Mouse (Mus musculus) intestine, embryonic 14.5 days (tissue): ENCODE measurements around the gene Palld. TPM values are rescaled to one million over a fixed set of nuclear protein-coding genes. Genes with fewer than 3 reads are reported as not detected.

Experiments used
- ATAC-seq: fragments of 200-750 bp; cut with Nextera tagmentation; replicated peaks from 2 replicates; pipeline ENCODE4 v1.8.0; 2017; ENCODE audit warnings: low read depth, moderate number of reproducible peaks, moderate TSS enrichment, moderate library complexity; ENCODE audit not compliant: low FRiP score, low TSS enrichment
- DNase-seq: peaks from one replicate; pipeline ENCODE4 v3.0.0-alpha.2; 2018; ENCODE audit warnings: low spot score
- H3K27ac ChIP-seq: fragments of 300-500 bp; sonication (generic); 2 replicates; pipeline ENCODE4 v1.5.1; 2014; ENCODE audit warnings: low read depth, mild to moderate bottlenecking, control low read depth
- H3K27me3 ChIP-seq: fragments of 300-500 bp; sonication (generic); replicated peaks from 2 replicates; pipeline ENCODE4 v1.6.1; 2014; ENCODE audit warnings: low read length, control low read depth; ENCODE audit not compliant: control insufficient read depth, insufficient read depth
- H3K36me3 ChIP-seq: fragments of 300-500 bp; sonication (generic); 2 replicates; pipeline ENCODE4 v1.6.1; 2014; ENCODE audit warnings: low read length, control low read depth; ENCODE audit not compliant: control insufficient read depth, insufficient read depth
- H3K4me1 ChIP-seq: fragments of 300-500 bp; sonication (generic); replicated peaks from 2 replicates; pipeline ENCODE4 v1.6.1; 2014; ENCODE audit warnings: low read length, control low read depth, mixed read lengths; ENCODE audit not compliant: control insufficient read depth, insufficient read depth
- H3K4me2 ChIP-seq: fragments of 300-500 bp; sonication (generic); 2 replicates; pipeline ENCODE4 v1.6.1; 2014; ENCODE audit warnings: low read length
- H3K4me3 ChIP-seq: fragments of 300-500 bp; sonication (generic); 2 replicates; pipeline ENCODE4 v1.5.1; 2014; ENCODE audit warnings: low read depth, low read length, control low read depth, mixed read lengths
- H3K9ac ChIP-seq: fragments of 300-500 bp; sonication (generic); 2 replicates; pipeline ENCODE4 v1.6.1; 2014; ENCODE audit warnings: mild to moderate bottlenecking, low read length
- H3K9me3 ChIP-seq: fragments of 300-500 bp; sonication (generic); 2 replicates; pipeline ENCODE4 v1.6.1; 2016; ENCODE audit warnings: low read length, control low read depth; ENCODE audit not compliant: control insufficient read depth
- WGBS: fragments of 180-500 bp; shearing (Covaris S2); extraction: QIAGEN DNeasy Blood & Tissue Kit; methylation state at CpG from one replicate; pipeline ENCODE4 v1.1.7; 2014; 5-methylcytosine and 5-hydroxymethylcytosine counted together
- polyA plus RNA-seq: library from polyadenylated mRNA; unstranded; fragments of >200 nt; fragmentation: Nextera tagmentation; extraction: Ambion mirVana; gene quantifications from 2 replicates; pipeline ENCODE4 v1.2.1, GENCODE M21; 2014

Palld gene
- polyA plus RNA-seq, 1 experiment from 2014 or later = 66.4 TPM

DNA sequence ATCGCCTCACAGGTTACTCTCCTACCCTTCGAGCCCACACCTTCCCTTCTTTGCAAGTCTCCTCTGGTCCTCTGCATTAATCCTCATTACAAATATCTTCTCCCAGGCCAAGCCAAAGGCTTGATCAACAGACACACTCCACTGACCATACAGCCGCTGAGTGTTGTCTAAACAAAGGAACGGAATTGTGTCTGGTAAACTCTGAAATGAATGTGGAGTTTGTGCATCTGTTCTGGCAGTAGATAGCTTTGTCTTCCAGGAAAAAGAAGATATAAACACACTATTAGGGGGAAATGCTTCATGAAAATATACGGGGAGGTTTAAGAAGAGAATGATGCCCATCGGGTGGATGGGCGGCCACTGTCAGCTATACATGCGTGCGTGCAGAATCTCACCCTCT is 180.3 kb downstream of the Palld start:
- no peaks in the 10 kb centered on the region for H3K9me3 ChIP-seq
- no peak overlapping the region for H3K9ac ChIP-seq
- no peak overlapping the region for H3K4me3 ChIP-seq
- DNase-seq (no peak), ATAC-seq (no peak)
- WGBS = 63% methylated on average over 9 of the region's 9 CpGs
- H3K27me3 ChIP-seq = no peaks in the 10 kb centered on the region
- no peak overlapping the region for H3K27ac ChIP-seq
- H3K4me1 ChIP-seq = peaks cover 7% of the 10 kb centered on the region; the same call in 1 of the 2 replicates
- no peaks in the 10 kb centered on the region for H3K36me3 ChIP-seq
- H3K4me2 ChIP-seq = no peak overlapping the region

DNA sequence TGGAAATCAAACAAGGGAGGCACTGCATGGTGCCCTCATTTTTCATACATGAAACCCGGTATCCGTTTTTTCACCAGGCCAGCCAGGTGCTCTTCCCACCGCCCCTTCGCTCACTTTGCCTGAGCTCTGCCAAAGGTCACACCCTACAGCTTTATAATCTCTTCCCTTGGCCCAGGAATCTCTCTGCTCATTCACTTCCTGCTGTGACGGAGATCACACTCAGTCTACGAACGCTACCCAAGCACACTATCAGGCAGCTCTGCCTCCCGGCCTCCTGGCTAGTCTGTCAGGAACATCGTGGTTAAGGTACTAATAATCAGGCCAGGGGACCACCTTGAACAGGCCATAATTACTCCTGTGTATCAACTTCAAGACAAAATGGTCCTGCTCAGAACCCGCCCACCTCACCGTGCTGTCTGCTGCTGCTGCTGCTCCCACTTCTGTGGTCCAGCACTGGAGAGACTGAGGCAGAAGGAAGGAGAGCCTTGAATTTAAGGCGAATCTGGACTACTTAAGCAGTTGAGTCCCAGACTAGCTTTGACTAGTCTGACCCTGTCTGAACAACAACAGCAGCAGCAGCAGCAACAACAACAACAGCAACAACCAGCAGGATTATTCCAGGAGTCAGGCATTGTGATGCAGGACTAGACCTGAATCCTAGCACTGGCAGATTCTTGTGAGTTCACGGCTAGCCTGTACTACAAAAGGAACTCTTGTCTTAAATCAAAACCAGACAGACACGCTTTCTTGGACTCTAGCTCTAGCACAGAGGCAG is 187.0 kb downstream of the Palld start:
- 51% methylated on average over 14 of the region's 14 CpGs for WGBS
- H3K27ac ChIP-seq = peak overlapping the region; percentile 57
- H3K27me3 ChIP-seq = no peaks in the 10 kb centered on the region
- H3K36me3 ChIP-seq = no peaks in the 10 kb centered on the region
- H3K4me3 ChIP-seq = no peak overlapping the region
- H3K4me1 ChIP-seq = peaks cover 9% of the 10 kb centered on the region
- peak; percentile 38; the same call in 1 of the 2 replicates for ATAC-seq
- no peaks in the 10 kb centered on the region for H3K9me3 ChIP-seq
- H3K4me2 ChIP-seq = peak overlapping the region; percentile 2; the same call in 1 of the 2 replicates
- no peak overlapping the region for H3K9ac ChIP-seq
- no peak for DNase-seq

- Histone ChIP-seq H3K9ac (no peak overlapping the region), H3K27ac (peak overlapping the region; percentile 60), H3K4me3 (no peak overlapping the region), H3K4me1 (peaks cover 9% of the 10 kb centered on the region), H3K4me2 (peak overlapping the region; percentile 14; the same call in 1 of the 2 replicates), H3K36me3 (no peaks in the 10 kb centered on the region), H3K27me3 (no peaks in the 10 kb centered on the region), H3K9me3 (no peaks in the 10 kb centered on the region)
- DNase-seq = peak; percentile 69
- WGBS = 18% methylated on average over 6 of the region's 6 CpGs
- ATAC-seq = peak; percentile 88
Observed at GRCm38 (mm10) chr8:61714293-61714831, 188.1 kb downstream of the Palld start.

DNA sequence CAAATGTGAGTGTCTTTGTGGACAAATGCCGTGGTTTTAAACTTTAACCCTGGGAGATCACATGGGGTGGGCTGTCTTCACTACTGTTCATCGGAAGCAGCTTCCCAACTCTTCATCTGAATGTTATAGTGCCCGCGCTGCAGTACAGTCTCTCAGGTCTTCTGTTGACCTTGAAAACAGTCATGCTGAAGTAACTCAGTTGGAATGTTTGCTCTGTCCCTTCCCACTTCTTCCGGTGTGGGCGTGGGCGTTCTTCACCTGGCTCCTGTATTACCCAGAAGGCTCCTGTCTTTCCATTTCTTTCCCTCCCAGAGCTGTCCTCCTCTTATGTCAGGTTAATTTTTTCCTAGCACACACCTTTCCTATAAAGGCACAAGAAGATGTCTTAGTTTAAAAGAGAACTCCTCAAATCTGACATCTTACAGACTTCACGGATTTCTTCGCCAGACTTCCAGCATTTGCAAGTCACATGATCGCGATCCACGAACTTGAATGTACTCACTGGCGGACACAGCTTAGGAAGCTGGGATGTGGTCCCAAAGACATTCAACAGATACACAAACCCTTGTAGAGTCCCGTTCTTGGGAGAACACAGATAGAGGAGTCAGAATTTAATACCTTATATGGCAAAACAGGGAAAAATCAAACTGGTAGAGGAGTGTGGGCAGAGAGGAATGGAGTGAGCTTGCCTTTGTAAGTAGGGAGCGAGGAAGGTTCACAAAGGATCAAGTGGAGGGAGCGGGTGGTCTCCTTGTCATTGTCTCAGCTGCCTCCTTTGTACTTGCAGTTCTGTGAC is 189.1 kb downstream of the Palld start:
- peak overlapping the region; percentile 60 for H3K27ac ChIP-seq
- H3K27me3 ChIP-seq = no peaks in the 10 kb centered on the region
- DNase-seq = no peak
- H3K4me1 ChIP-seq = peaks cover 9% of the 10 kb centered on the region
- WGBS = 64% methylated on average over 16 of the region's 16 CpGs
- H3K4me3 ChIP-seq = no peak overlapping the region
- no peak overlapping the region for H3K4me2 ChIP-seq
- H3K9ac ChIP-seq = no peak overlapping the region
- no peaks in the 10 kb centered on the region for H3K9me3 ChIP-seq
- 0 out of 2 replicates have a peak, but pooled peaks have one; percentile 18 for ATAC-seq
- no peaks in the 10 kb centered on the region for H3K36me3 ChIP-seq

GRCm38 (mm10) chr8:61712426-61712825 is 190.1 kb downstream of the Palld start:
- no peaks in the 10 kb centered on the region for H3K27me3 ChIP-seq
- no peak for ATAC-seq
- H3K9me3 ChIP-seq = no peaks in the 10 kb centered on the region
- 88% methylated on average over 2 of the region's 2 CpGs for WGBS
- no peak overlapping the region for H3K9ac ChIP-seq
- no peaks in the 10 kb centered on the region for H3K36me3 ChIP-seq
- H3K4me3 ChIP-seq = no peak overlapping the region
- no peak overlapping the region for H3K27ac ChIP-seq
- H3K4me1 ChIP-seq = peaks cover 9% of the 10 kb centered on the region
- DNase-seq = no peak
- no peak overlapping the region for H3K4me2 ChIP-seq

DNA sequence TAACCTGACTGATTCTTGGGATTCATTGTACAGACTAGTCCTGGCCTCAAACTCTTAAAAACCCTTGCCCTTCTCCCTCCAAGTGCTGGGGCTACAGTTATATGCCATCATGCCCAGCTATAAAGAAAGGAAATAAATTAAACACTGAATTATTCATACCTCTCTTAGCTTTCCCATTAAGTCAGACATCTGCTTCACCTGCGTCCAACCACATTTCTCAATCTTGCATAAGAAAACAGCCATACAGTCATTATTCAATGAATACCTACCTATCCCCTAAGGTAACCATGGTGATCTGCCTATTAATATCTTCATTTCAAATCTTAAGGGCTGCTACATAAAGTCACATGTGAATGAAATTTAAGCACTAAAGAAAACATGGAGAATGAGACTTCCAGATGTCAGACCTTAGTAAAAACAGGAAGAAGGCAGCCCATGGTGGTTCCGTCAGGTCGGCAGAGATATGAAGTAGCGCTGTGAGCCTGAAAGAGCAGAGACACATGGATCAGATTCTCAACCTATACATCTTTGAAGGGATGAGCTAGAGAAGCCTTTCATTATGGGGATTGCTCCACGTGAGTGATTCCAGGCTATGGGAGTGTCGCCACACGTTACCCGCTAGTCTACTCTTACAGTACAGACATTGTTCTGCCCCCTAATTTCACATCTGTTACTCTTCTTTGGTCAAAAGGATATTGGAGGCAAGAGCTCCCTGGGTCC is 193.7 kb downstream of the Palld start:
- no peak overlapping the region for H3K9ac ChIP-seq
- 84% methylated on average over 8 of the region's 8 CpGs for WGBS
- 0 out of 2 replicates have a peak, but pooled peaks cover 2% of the 10 kb centered on the region for H3K4me1 ChIP-seq
- H3K27ac ChIP-seq = no peak overlapping the region
- no peak overlapping the region for H3K4me2 ChIP-seq
- no peak for DNase-seq
- H3K36me3 ChIP-seq = no peaks in the 10 kb centered on the region
- H3K4me3 ChIP-seq = no peak overlapping the region
- H3K9me3 ChIP-seq = no peaks in the 10 kb centered on the region
- no peaks in the 10 kb centered on the region for H3K27me3 ChIP-seq
- ATAC-seq = no peak

GRCm38 (mm10) chr8:61705491-61705890 is 197.0 kb downstream of the Palld start:
- Histone ChIP-seq H3K36me3 (no peaks in the 10 kb centered on the region; the same call in 1 of the 2 replicates), H3K9ac (no peak overlapping the region), H3K4me3 (no peak overlapping the region), H3K4me1 (peaks cover 3% of the 10 kb centered on the region; the same call in 1 of the 2 replicates), H3K27me3 (no peaks in the 10 kb centered on the region), H3K27ac (no peak overlapping the region), H3K9me3 (no peaks in the 10 kb centered on the region), H3K4me2 (no peak overlapping the region)
- DNase-seq (no peak), ATAC-seq (no peak)
- WGBS = 85% methylated on average over 3 of the region's 3 CpGs

DNA sequence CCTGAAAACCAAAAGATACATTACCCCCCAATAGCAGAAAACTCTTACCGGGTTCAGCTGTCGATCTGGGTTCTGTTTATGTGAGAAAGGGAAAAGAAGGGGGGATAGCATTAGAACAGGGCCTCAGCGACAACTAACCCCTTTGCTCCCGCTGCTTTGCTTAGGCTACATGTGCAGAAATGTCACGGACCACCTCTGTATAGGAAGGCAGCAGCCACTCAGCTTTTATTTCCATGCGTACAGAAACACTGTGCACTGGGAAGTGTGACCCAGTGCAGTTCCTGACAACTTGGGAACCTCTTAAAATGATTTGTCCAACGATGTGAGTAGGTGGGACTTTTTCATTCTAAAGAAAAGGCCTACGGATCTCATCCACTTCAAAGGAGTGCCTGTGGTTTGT is 200.4 kb downstream of the Palld start:
- H3K27me3 ChIP-seq = no peaks in the 10 kb centered on the region
- no peak overlapping the region for H3K4me3 ChIP-seq
- H3K4me2 ChIP-seq = no peak overlapping the region
- H3K9ac ChIP-seq = no peak overlapping the region
- H3K9me3 ChIP-seq = no peaks in the 10 kb centered on the region
- H3K27ac ChIP-seq = no peak overlapping the region
- 63% methylated on average over 8 of the region's 8 CpGs for WGBS
- ATAC-seq (no peak), DNase-seq (no peak)
- peaks cover 6% of the 10 kb centered on the region; the same call in 1 of the 2 replicates for H3K4me1 ChIP-seq
- H3K36me3 ChIP-seq = no peaks in the 10 kb centered on the region; the same call in 1 of the 2 replicates
